Mouse (Mus musculus) stomach, postnatal 0 days (tissue): ENCODE data around the gene Pcnx3.

Source experiments
- CTCF ChIP-seq: IDR thresholded peaks from 2 replicates; pipeline ENCODE4 v1.5.1; 2016; ENCODE audit warnings: antibody characterized with exemption, low read depth, mild to moderate bottlenecking, moderate library complexity
- EP300 ChIP-seq: optimal IDR thresholded peaks from 2 replicates; pipeline ENCODE3; 2016; ENCODE audit warnings: antibody characterized with exemption

DNA sequence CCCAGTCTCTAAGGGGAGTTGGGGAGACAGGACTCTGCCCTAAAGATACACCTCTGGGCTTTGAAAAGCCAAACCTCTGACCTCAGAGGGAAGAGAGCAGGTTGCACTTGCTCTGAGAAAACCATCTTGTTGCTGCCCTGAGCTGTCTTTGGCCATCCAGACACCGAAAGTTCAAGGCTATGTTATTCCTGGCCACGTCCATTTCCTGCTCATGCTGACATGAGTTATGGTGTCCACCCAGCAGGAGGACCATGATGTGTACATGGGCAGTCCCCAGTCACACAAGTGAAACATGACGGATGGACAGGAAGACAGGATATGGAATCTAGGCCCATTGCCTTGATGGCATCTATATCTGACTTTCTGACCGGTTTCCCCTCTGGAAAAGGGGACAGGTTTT is 8.3 kb downstream of the Pcnx3 start:
- TF ChIP-seq CTCF, result no peak
- no peak for TF ChIP-seq EP300
